ENCODE assay signal across 15 mouse cellular contexts in the genomic region with DNA sequence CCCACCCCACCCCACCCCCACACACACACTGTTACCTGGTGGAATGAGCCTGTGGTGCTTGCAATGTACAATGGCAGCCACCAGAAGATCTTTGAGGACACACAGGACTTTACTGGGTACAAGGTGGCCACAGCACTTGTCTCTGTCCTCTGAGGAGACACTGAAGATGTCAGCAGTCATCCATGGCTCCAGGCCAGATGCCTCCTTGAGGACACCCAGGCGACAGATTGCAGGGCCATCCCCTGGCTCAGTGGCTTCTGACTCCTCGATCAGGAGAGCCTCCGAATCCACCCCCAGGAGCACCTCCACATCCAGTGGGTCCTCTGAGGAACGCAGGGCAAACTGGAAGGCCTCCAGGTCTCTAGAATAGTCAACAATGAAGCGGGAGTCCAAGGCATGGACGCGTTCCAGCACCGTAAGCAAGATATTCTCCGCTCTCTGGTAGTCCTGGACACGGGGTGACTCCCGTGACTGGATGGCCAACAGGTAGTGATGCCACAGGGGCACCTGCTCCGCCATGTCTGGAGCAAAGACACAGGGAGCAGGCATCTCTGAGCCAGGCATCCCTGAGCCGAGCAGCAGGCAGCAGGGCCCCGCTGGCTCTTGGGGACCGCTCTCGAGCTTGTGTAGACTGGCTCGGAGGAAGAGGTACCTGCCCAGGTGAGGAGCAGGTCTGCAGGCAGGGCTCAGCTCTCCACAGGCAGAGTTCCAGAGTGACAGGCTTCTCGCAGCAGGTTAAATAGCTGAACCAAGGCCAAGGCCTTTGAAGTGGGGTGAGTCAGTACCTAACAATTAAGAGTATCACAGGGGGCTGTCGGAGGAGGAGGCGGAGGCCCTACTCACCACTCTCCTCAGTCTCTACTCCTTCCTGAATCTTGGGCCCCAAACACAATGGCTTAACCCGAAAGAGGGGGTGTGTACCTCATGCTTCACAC. TPM values are rescaled to one million over a fixed set of nuclear protein-coding genes. Genes with fewer than 3 reads are reported as not detected.
DNase-seq lines count a peak whose midpoint lies in the region; ATAC-seq and TF ChIP-seq lines count a peak whose summit lies in the region.
"Had no signal": no experiment of that assay in that cellular context is flagged by ENCODE, and none has a peak within 500 bp of the region (broad histone marks: within the 10 kb centered on the region; RNA-seq: fewer than 3 reads in every experiment).

No protein-coding gene starts in this region.

- WGBS in kidney, adult 2 months: 54% methylated on average over 21 of the region's 21 CpGs
- WGBS in midbrain, embryonic 16.5 days: 84% methylated on average over 21 of the region's 21 CpGs
- WGBS in heart, embryonic 11.5 days (ENCODE audit: insufficient replicate concordance): 77% methylated on average over 21 of the region's 21 CpGs

- TF ChIP-seq CTCF in kidney, adult 2 months (conservative IDR thresholded peaks at IDR 0.05; ENCODE audit: insufficient read depth, insufficient read length, low read depth, low read length): no peak

- no peak for TF ChIP-seq POLR2A in kidney, adult 2 months (IDR thresholded peaks at IDR 0.05; ENCODE audit: low read depth, low read length)

- no peaks in the 10 kb centered on the region for H3K27me3 ChIP-seq in kidney, adult 2 months (replicated peaks; ENCODE audit: control insufficient read depth, insufficient read depth, low read length)
- no peaks in the 10 kb centered on the region for H3K27me3 ChIP-seq in midbrain, embryonic 16.5 days (ENCODE audit: control insufficient read depth, insufficient read depth, low read depth, low read length)
- peaks cover 19% of the 10 kb centered on the region for H3K27me3 ChIP-seq in heart, embryonic 11.5 days (ENCODE audit: control insufficient read depth, insufficient read depth, low read length)

- H3K4me2 ChIP-seq in midbrain, embryonic 16.5 days (ENCODE audit: low read length): no peak overlapping the region
- no peak overlapping the region for H3K4me2 ChIP-seq in heart, embryonic 11.5 days

- DNase-seq in kidney, adult 18-20 months: peak; percentile 36
- DNase-seq in kidney, adult 2 months: no peak
- DNase-seq in cerebellum, postnatal 10 days: peak; percentile 60
- peak; percentile 27 to 49 for DNase-seq in kidney, postnatal 25 days
- DNase-seq in lung, postnatal 4 days: peak; percentile 74 to 83
- DNase-seq: retina, postnatal 1 day had no signal

- H3K9ac ChIP-seq in midbrain, embryonic 16.5 days (ENCODE audit: low read depth, low read length): no peak overlapping the region
- no peak overlapping the region for H3K9ac ChIP-seq in heart, embryonic 11.5 days (ENCODE audit: low read depth, low read length)

- H3K4me1 ChIP-seq in kidney, adult 2 months (ENCODE audit: control insufficient read depth, insufficient read depth, low read length): peaks cover 3% of the 10 kb centered on the region; the same call in 1 of the 2 replicates
- no peaks in the 10 kb centered on the region for H3K4me1 ChIP-seq in midbrain, embryonic 16.5 days (ENCODE audit: control insufficient read depth, insufficient read depth, low read length)
- H3K4me1 ChIP-seq in heart, embryonic 11.5 days (ENCODE audit: control insufficient read depth, insufficient read depth, low read length): no peaks in the 10 kb centered on the region

- no peaks in the 10 kb centered on the region for H3K36me3 ChIP-seq in kidney, adult 2 months (ENCODE audit: control insufficient read depth, insufficient read depth, low read length)
- H3K36me3 ChIP-seq in midbrain, embryonic 16.5 days (ENCODE audit: control insufficient read depth, insufficient read depth, low read length): no peaks in the 10 kb centered on the region
- no peaks in the 10 kb centered on the region for H3K36me3 ChIP-seq in heart, embryonic 11.5 days (ENCODE audit: control insufficient read depth, insufficient read depth, low read length)
- H3K36me3 ChIP-seq: heart, embryonic 10.5 days had no signal

- H3K9me3 ChIP-seq in midbrain, embryonic 16.5 days (replicated peaks; ENCODE audit: control insufficient read depth, low read length, poor library complexity, severe bottlenecking): no peaks in the 10 kb centered on the region
- H3K9me3 ChIP-seq in heart, embryonic 11.5 days (replicated peaks; ENCODE audit: control insufficient read depth, low read length): no peaks in the 10 kb centered on the region
- H3K9me3 ChIP-seq: heart, embryonic 10.5 days had no signal

- no peak for ATAC-seq in midbrain, embryonic 16.5 days
- ATAC-seq in heart, embryonic 11.5 days (replicated peaks; ENCODE audit: insufficient number of reproducible peaks, low FRiP score, low TSS enrichment): no peak
- no peak for ATAC-seq in granulocyte monocyte progenitor cell, adult 5-6 weeks (replicated peaks; ENCODE audit: poor library complexity, severe bottlenecking)
- ATAC-seq: CD4-positive, CD25-positive, alpha-beta regulatory T cell, adult 4 months; forebrain, embryonic 16.5 days; hindbrain, embryonic 16.5 days had no signal

- H3K4me3 ChIP-seq in kidney, adult 2 months (ENCODE audit: insufficient read depth, low read depth, low read length): no peak overlapping the region
- no peak overlapping the region for H3K4me3 ChIP-seq in midbrain, embryonic 16.5 days (ENCODE audit: low read depth, low read length)
- no peak overlapping the region for H3K4me3 ChIP-seq in heart, embryonic 11.5 days (ENCODE audit: low read depth, low read length)
- H3K4me3 ChIP-seq: heart, embryonic 10.5 days; left cerebral cortex, adult 2 months had no signal

- H3K27ac ChIP-seq in kidney, adult 2 months (ENCODE audit: insufficient read depth, low read depth, low read length): no peak overlapping the region
- H3K27ac ChIP-seq in midbrain, embryonic 16.5 days (ENCODE audit: low read length): no peak overlapping the region
- no peak overlapping the region for H3K27ac ChIP-seq in heart, embryonic 11.5 days (ENCODE audit: low read depth, low read length)
- H3K27ac ChIP-seq: heart, embryonic 10.5 days; left cerebral cortex, adult 2 months had no signal

RNA-seq across cellular contexts. Expression of gene 2310007B03Rik, which starts 0.9 kb away (rescaled TPM):
- 7.9 and 10.4 TPM in 2 replicates for polyA plus RNA-seq in kidney, adult 2 months (2012; rRNA removed)
- 0.11 TPM in 1 of 2 replicates, not detected in the other for polyA plus RNA-seq in midbrain, embryonic 16.5 days (2015; fragmentation: Nextera tagmentation; extraction: Ambion mirVana)
- 0.11 TPM in 1 of 2 replicates, not detected in the other for polyA plus RNA-seq in heart, embryonic 11.5 days (2014; fragmentation: Nextera tagmentation; extraction: Ambion mirVana)
- total RNA-seq in granulocyte monocyte progenitor cell, adult 5-6 weeks (2014; fragmentation: Nextera tagmentation): not detected in 2 replicates
- not detected in 2 replicates for total RNA-seq in granulocyte monocyte progenitor cell, adult 5-6 weeks (2017)
- total RNA-seq: left cerebral cortex, adult 2 months had no signal
- polyA plus RNA-seq: CD4-positive, CD25-positive, alpha-beta regulatory T cell, adult 4 months had no signal

RNA-seq across cellular contexts. Expression of gene Crocc2, which starts 8.7 kb away (rescaled TPM):
- 0.03 and 0.04 TPM in 2 replicates for polyA plus RNA-seq in kidney, adult 2 months (2012; rRNA removed)
- polyA plus RNA-seq in midbrain, embryonic 16.5 days (2015; fragmentation: Nextera tagmentation; extraction: Ambion mirVana): 0.51 and 0.74 TPM in 2 replicates
- 0.10 and 0.24 TPM in 2 replicates for polyA plus RNA-seq in heart, embryonic 11.5 days (2014; fragmentation: Nextera tagmentation; extraction: Ambion mirVana)
- not detected in 2 replicates for total RNA-seq in granulocyte monocyte progenitor cell, adult 5-6 weeks (2014; fragmentation: Nextera tagmentation)
- total RNA-seq in granulocyte monocyte progenitor cell, adult 5-6 weeks (2017): not detected in 2 replicates
- polyA plus RNA-seq: CD4-positive, CD25-positive, alpha-beta regulatory T cell, adult 4 months had no signal

RNA-seq across cellular contexts. Expression of gene Agxt, which starts 24.8 kb away (rescaled TPM):
- 0.08 TPM in 1 of 2 replicates, not detected in the other for polyA plus RNA-seq in kidney, adult 2 months (2012; rRNA removed)
- polyA plus RNA-seq in midbrain, embryonic 16.5 days (2015; fragmentation: Nextera tagmentation; extraction: Ambion mirVana): not detected in 2 replicates
- 0.61 TPM in 1 of 2 replicates, not detected in the other for polyA plus RNA-seq in heart, embryonic 11.5 days (2014; fragmentation: Nextera tagmentation; extraction: Ambion mirVana)
- not detected in 2 replicates for total RNA-seq in granulocyte monocyte progenitor cell, adult 5-6 weeks (2014; fragmentation: Nextera tagmentation)
- not detected in 2 replicates for total RNA-seq in granulocyte monocyte progenitor cell, adult 5-6 weeks (2017)
- total RNA-seq: left cerebral cortex, adult 2 months had no signal
- polyA plus RNA-seq: CD4-positive, CD25-positive, alpha-beta regulatory T cell, adult 4 months; embryonic facial prominence, embryonic 11.5 days; forebrain, embryonic 16.5 days; hindbrain, embryonic 16.5 days had no signal

RNA-seq across cellular contexts. Expression of gene Kif1a, which starts 58.1 kb away (rescaled TPM):
- 1.3 and 1.4 TPM in 2 replicates for polyA plus RNA-seq in kidney, adult 2 months (2012; rRNA removed)
- polyA plus RNA-seq in midbrain, embryonic 16.5 days (2015; fragmentation: Nextera tagmentation; extraction: Ambion mirVana): 514 and 519 TPM in 2 replicates
- 5.7 and 6.3 TPM in 2 replicates for polyA plus RNA-seq in heart, embryonic 11.5 days (2014; fragmentation: Nextera tagmentation; extraction: Ambion mirVana)
- not detected in 2 replicates for total RNA-seq in granulocyte monocyte progenitor cell, adult 5-6 weeks (2014; fragmentation: Nextera tagmentation)
- not detected in 2 replicates for total RNA-seq in granulocyte monocyte progenitor cell, adult 5-6 weeks (2017)
- polyA plus RNA-seq: CD4-positive, CD25-positive, alpha-beta regulatory T cell, adult 4 months had no signal
